Mouse (Mus musculus) ES-Bruce4 (cell line): ENCODE data around the gene Gapt.

Experiments
- CTCF ChIP-seq: IDR thresholded peaks from one replicate; pipeline ENCODE4 v1.8.1; 2011; ENCODE audit warnings: low read depth, low read length
- EP300 ChIP-seq: IDR thresholded peaks from 2 replicates; pipeline ENCODE4 v1.6.1; 2011; ENCODE audit warnings: low read depth, low read length; ENCODE audit not compliant: insufficient read depth
- POLR2A ChIP-seq: IDR thresholded peaks from one replicate; pipeline ENCODE4 v1.8.1; 2011; ENCODE audit warnings: low read length; ENCODE audit not compliant: insufficient read depth

DNA sequence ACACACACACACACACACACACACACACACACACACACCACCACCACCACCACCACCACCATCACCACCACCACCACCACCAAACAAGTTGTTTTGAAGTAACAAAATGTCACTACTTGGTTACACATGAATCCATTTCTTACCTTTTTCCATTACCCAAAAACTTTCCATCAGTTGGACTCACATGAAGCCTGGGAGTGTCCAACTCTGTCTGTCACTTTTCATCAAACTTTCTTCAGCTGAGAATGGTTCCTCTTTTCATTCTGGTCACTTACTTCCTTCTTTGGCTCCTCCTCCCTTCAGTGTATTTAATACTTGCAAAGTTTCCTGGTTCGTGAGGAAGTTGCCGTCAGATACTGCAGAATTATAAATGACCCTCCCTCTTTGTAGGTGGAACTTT is at the start of gene Gapt:
- TF ChIP-seq CTCF, result no peak
- TF ChIP-seq POLR2A, result no peak
- no peak for TF ChIP-seq EP300
